Mouse (Mus musculus): ENCODE results near the gene 1700023F06Rik. TPM values are rescaled to one million over a fixed set of nuclear protein-coding genes. Genes with fewer than 3 reads are reported as not detected.

The 1700023F06Rik gene
- 0.25 and 0.27 TPM in 2 replicates for polyA plus RNA-seq (2014; fragmentation: Nextera tagmentation; extraction: Ambion mirVana)

DNA sequence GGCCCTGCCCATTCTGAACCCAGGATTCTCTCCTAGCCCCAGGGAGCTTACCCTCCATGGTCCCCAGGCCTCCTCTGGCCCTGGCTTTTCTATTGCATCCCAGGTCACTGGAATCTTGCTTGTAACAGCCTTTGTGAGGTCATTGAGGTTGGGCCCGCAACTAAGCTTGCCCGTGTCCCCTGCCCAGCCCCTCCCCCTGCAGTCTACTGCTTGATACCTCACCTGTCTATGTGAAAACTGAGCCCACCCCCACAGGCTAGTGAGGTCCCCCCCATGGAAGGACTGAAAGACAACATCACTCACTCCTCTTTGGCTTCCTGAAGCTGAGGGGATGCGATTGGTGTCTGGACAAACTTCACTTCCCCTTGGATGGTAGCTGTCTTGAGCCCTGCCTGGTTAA lies at the start of gene 1700023F06Rik:
TSS of gene 1700023F06Rik (minus strand) at position 101 of the 400 bp plus-strand sequence.
- 88% methylated on average over 3 of the region's 3 CpGs for WGBS
- H3K4me1 ChIP-seq (replicated peaks; ENCODE audit: control insufficient read depth, insufficient read depth, low read length): no peaks in the 10 kb centered on the region
- ATAC-seq (ENCODE audit: low FRiP score) (no peak), DNase-seq (ENCODE audit: low spot score) (no peak)
- no peak within 1 kb of the TSS for H3K4me2 ChIP-seq (replicated peaks; ENCODE audit: low read depth, low read length)
- no peak within 1 kb of the TSS for H3K9ac ChIP-seq (ENCODE audit: low read depth, low read length)
- H3K27me3 ChIP-seq (ENCODE audit: control insufficient read depth, insufficient read depth, low read length): no peaks in the 10 kb centered on the region
- H3K9me3 ChIP-seq (ENCODE audit: control insufficient read depth, low read length): no peaks in the 10 kb centered on the region
- no peaks in the 10 kb centered on the region for H3K36me3 ChIP-seq (ENCODE audit: control insufficient read depth, insufficient read depth, low read length)
- no peak within 1 kb of the TSS for H3K4me3 ChIP-seq (ENCODE audit: low read depth, low read length)
- H3K27ac ChIP-seq (ENCODE audit: low read depth, low read length): no peak within 1 kb of the TSS

DNA sequence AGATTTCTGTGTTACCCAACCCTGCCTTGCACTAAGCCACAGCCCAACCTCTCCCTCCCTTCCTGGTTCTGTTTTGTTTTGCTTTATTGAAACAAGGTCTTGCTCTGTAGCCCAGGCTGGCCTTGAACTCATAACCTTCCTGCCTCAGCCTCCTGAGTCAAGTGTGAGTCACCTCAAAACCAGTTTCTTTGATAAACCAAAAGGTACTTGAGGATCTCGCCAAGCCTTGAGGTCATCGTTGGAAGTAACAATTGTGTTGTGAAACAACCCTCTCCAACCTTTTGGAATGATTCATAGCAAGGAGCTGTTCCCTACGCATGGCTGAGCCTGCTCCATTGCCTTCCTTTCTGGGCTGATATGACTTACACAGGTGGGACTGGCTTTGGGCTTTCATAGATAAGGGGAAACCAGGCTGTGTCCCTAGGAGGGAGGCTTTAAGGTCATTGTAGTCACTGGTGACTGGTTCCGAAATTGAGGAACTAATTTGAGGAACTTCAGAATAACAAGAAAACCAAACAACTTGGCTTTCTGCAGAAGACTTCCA lies 49.7 kb upstream of the 1700023F06Rik start:
- WGBS: 88% methylated on average over 4 of the region's 4 CpGs
- H3K4me1 ChIP-seq (replicated peaks; ENCODE audit: control insufficient read depth, insufficient read depth, low read length): peaks cover 2% of the 10 kb centered on the region; the same call in 1 of the 2 replicates
- H3K4me2 ChIP-seq (replicated peaks; ENCODE audit: low read depth, low read length): no peak overlapping the region
- H3K27ac ChIP-seq (ENCODE audit: low read depth, low read length): no peak overlapping the region
- H3K9ac ChIP-seq (ENCODE audit: low read depth, low read length): no peak overlapping the region
- no peak for DNase-seq (ENCODE audit: low spot score)
- no peak for ATAC-seq (ENCODE audit: low FRiP score)
- no peak overlapping the region for H3K4me3 ChIP-seq (ENCODE audit: low read depth, low read length)
- no peaks in the 10 kb centered on the region for H3K36me3 ChIP-seq (ENCODE audit: control insufficient read depth, insufficient read depth, low read length)
- no peaks in the 10 kb centered on the region for H3K9me3 ChIP-seq (ENCODE audit: control insufficient read depth, low read length)
- H3K27me3 ChIP-seq (ENCODE audit: control insufficient read depth, insufficient read depth, low read length): no peaks in the 10 kb centered on the region

DNA sequence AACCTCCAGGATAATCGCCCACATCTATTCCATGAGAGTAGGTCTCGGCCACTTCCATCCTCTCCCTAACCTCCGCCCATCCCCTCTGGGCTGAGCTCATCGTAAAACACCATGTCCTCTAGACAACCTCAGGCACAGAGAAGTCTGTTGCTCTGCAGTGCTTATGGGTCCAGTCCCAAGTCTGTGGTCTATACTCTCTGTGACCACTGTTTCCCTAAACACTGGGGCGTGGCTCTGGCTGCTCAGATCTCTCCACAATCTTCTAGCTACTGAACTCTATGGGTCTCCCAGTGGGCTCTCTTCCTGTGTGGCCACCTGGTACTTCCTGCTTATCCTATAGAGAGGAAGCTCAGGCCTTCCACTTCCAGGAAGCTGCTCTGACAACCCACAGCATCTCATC lies 45.2 kb upstream of the 1700023F06Rik start:
- no peaks in the 10 kb centered on the region for H3K4me1 ChIP-seq (replicated peaks; ENCODE audit: control insufficient read depth, insufficient read depth, low read length)
- H3K27me3 ChIP-seq (ENCODE audit: control insufficient read depth, insufficient read depth, low read length): no peaks in the 10 kb centered on the region
- no peak overlapping the region for H3K4me2 ChIP-seq (replicated peaks; ENCODE audit: low read depth, low read length)
- H3K9ac ChIP-seq (ENCODE audit: low read depth, low read length): no peak overlapping the region
- H3K4me3 ChIP-seq (ENCODE audit: low read depth, low read length): no peak overlapping the region
- no peak overlapping the region for H3K27ac ChIP-seq (ENCODE audit: low read depth, low read length)
- DNase-seq (ENCODE audit: low spot score) (no peak), ATAC-seq (ENCODE audit: low FRiP score) (no peak)
- no peaks in the 10 kb centered on the region for H3K9me3 ChIP-seq (ENCODE audit: control insufficient read depth, low read length)
- WGBS: 86% methylated on average over 5 of the region's 5 CpGs
- H3K36me3 ChIP-seq (ENCODE audit: control insufficient read depth, insufficient read depth, low read length): no peaks in the 10 kb centered on the region

DNA sequence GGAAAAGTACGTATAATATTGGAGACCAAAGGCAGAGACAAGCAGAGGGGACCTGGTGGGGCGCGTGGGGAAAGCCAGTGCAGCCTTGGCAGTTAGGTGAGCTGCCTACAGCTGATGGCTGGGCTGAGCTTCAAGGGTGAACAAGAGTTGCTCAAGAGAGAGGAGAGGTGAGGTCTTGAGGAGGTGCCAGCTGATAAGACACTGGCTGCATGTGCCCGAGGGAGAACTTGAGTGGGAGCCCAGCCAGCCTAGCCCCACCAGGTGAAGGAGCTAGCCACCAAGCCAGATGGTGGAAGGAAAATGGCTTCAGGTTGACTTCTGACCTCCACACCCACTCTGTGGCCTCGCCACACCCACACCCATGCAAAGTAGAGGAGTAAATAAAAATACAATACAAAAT lies 44.0 kb upstream of the 1700023F06Rik start:
- no peaks in the 10 kb centered on the region for H3K36me3 ChIP-seq (ENCODE audit: control insufficient read depth, insufficient read depth, low read length)
- H3K9me3 ChIP-seq (ENCODE audit: control insufficient read depth, low read length): no peaks in the 10 kb centered on the region
- no peaks in the 10 kb centered on the region for H3K4me1 ChIP-seq (replicated peaks; ENCODE audit: control insufficient read depth, insufficient read depth, low read length)
- H3K4me2 ChIP-seq (replicated peaks; ENCODE audit: low read depth, low read length): no peak overlapping the region
- H3K27ac ChIP-seq (ENCODE audit: low read depth, low read length): no peak overlapping the region
- H3K4me3 ChIP-seq (ENCODE audit: low read depth, low read length): no peak overlapping the region
- H3K27me3 ChIP-seq (ENCODE audit: control insufficient read depth, insufficient read depth, low read length): no peaks in the 10 kb centered on the region
- ATAC-seq (ENCODE audit: low FRiP score): no peak
- no peak for DNase-seq (ENCODE audit: low spot score)
- 96% methylated on average over 5 of the region's 5 CpGs for WGBS
- H3K9ac ChIP-seq (ENCODE audit: low read depth, low read length): no peak overlapping the region

GRCm38 (mm10) chr11:103250324-103250723 lies 42.0 kb upstream of the 1700023F06Rik start:
- no peaks in the 10 kb centered on the region for H3K27me3 ChIP-seq (ENCODE audit: control insufficient read depth, insufficient read depth, low read length)
- no peaks in the 10 kb centered on the region for H3K4me1 ChIP-seq (replicated peaks; ENCODE audit: control insufficient read depth, insufficient read depth, low read length)
- H3K27ac ChIP-seq (ENCODE audit: low read depth, low read length): no peak overlapping the region
- no peak overlapping the region for H3K9ac ChIP-seq (ENCODE audit: low read depth, low read length)
- H3K9me3 ChIP-seq (ENCODE audit: control insufficient read depth, low read length): no peaks in the 10 kb centered on the region
- H3K4me2 ChIP-seq (replicated peaks; ENCODE audit: low read depth, low read length): no peak overlapping the region
- ATAC-seq (ENCODE audit: low FRiP score): no peak
- no peak for DNase-seq (ENCODE audit: low spot score)
- WGBS: 94% methylated on average over 3 of the region's 3 CpGs
- no peak overlapping the region for H3K4me3 ChIP-seq (ENCODE audit: low read depth, low read length)
- H3K36me3 ChIP-seq (ENCODE audit: control insufficient read depth, insufficient read depth, low read length): no peaks in the 10 kb centered on the region

DNA sequence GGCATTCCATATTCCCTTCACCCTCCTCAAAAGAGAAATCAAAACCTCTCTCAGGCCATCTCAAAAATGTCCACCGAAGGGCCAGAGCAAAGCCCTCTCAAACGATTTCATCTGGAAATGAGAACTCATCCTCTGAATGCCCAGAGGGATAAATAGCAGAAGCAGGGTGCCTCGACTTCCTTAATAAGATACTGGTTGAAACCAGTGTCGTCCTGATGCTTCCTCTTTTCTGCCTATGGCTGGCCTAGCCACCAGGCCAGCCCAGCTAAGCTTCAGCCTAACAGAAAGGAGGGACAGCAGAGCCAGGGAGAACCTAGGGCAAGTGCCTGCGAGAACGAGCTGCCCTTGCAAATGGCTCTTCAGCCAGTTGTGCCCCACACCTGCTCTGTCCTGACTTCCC lies 41.2 kb upstream of the 1700023F06Rik start:
- WGBS: 76% methylated on average over 6 of the region's 6 CpGs

DNA sequence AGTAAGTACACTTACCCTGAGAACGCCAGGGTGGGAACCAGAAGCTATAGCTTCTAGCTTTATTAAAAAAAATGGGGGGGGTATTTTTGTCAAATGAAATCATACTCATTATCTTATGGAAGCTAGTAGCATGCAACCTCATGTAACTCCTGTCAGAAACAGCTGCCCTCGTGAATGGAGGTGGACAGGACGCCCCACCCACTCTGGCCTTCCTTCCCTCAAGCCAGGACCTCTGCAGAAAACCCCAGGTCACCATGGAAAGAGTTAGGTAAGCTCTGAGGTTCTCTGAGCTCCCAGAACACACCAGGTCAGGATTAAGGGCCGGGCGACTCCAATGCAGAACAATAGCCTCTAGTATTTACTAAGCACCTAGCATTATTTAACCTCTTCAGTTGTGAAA lies 40.5 kb upstream of the 1700023F06Rik start:
- H3K27me3 ChIP-seq (ENCODE audit: control insufficient read depth, insufficient read depth, low read length): no peaks in the 10 kb centered on the region
- H3K9ac ChIP-seq (ENCODE audit: low read depth, low read length): no peak overlapping the region
- H3K36me3 ChIP-seq (ENCODE audit: control insufficient read depth, insufficient read depth, low read length): no peaks in the 10 kb centered on the region
- H3K27ac ChIP-seq (ENCODE audit: low read depth, low read length): no peak overlapping the region
- H3K4me3 ChIP-seq (ENCODE audit: low read depth, low read length): no peak overlapping the region
- H3K4me2 ChIP-seq (replicated peaks; ENCODE audit: low read depth, low read length): no peak overlapping the region
- 69% methylated on average over 5 of the region's 5 CpGs for WGBS
- H3K9me3 ChIP-seq (ENCODE audit: control insufficient read depth, low read length): no peaks in the 10 kb centered on the region
- no peak for DNase-seq (ENCODE audit: low spot score)
- no peaks in the 10 kb centered on the region for H3K4me1 ChIP-seq (replicated peaks; ENCODE audit: control insufficient read depth, insufficient read depth, low read length)
- ATAC-seq (ENCODE audit: low FRiP score): no peak

More for the DNA sequence above, 41.2 kb upstream of the 1700023F06Rik start:
- Histone ChIP-seq H3K4me1 (replicated peaks; ENCODE audit: control insufficient read depth, insufficient read depth, low read length) (no peaks in the 10 kb centered on the region), H3K27ac (ENCODE audit: low read depth, low read length) (no peak overlapping the region), H3K9ac (ENCODE audit: low read depth, low read length) (no peak overlapping the region), H3K9me3 (ENCODE audit: control insufficient read depth, low read length) (no peaks in the 10 kb centered on the region), H3K27me3 (ENCODE audit: control insufficient read depth, insufficient read depth, low read length) (no peaks in the 10 kb centered on the region), H3K4me3 (ENCODE audit: low read depth, low read length) (no peak overlapping the region), H3K36me3 (ENCODE audit: control insufficient read depth, insufficient read depth, low read length) (no peaks in the 10 kb centered on the region), H3K4me2 (replicated peaks; ENCODE audit: low read depth, low read length) (no peak overlapping the region)
- DNase-seq (ENCODE audit: low spot score) (no peak), ATAC-seq (ENCODE audit: low FRiP score) (no peak)

GRCm38 (mm10) chr11:103247504-103248177 lies 39.3 kb upstream of the 1700023F06Rik start:
- no peak overlapping the region for H3K9ac ChIP-seq (ENCODE audit: low read depth, low read length)
- H3K27ac ChIP-seq (ENCODE audit: low read depth, low read length): no peak overlapping the region
- no peak overlapping the region for H3K4me3 ChIP-seq (ENCODE audit: low read depth, low read length)
- H3K9me3 ChIP-seq (ENCODE audit: control insufficient read depth, low read length): no peaks in the 10 kb centered on the region
- WGBS: 86% methylated on average over 11 of the region's 11 CpGs
- H3K36me3 ChIP-seq (ENCODE audit: control insufficient read depth, insufficient read depth, low read length): no peaks in the 10 kb centered on the region
- DNase-seq (ENCODE audit: low spot score) (no peak), ATAC-seq (ENCODE audit: low FRiP score) (no peak)
- H3K4me2 ChIP-seq (replicated peaks; ENCODE audit: low read depth, low read length): no peak overlapping the region
- no peaks in the 10 kb centered on the region for H3K27me3 ChIP-seq (ENCODE audit: control insufficient read depth, insufficient read depth, low read length)
- H3K4me1 ChIP-seq (replicated peaks; ENCODE audit: control insufficient read depth, insufficient read depth, low read length): no peaks in the 10 kb centered on the region

GRCm38 (mm10) chr11:103246731-103247290 lies 38.5 kb upstream of the 1700023F06Rik start:
- H3K9ac ChIP-seq (ENCODE audit: low read depth, low read length): no peak overlapping the region
- no peaks in the 10 kb centered on the region for H3K4me1 ChIP-seq (replicated peaks; ENCODE audit: control insufficient read depth, insufficient read depth, low read length)
- no peaks in the 10 kb centered on the region for H3K27me3 ChIP-seq (ENCODE audit: control insufficient read depth, insufficient read depth, low read length)
- no peaks in the 10 kb centered on the region for H3K9me3 ChIP-seq (ENCODE audit: control insufficient read depth, low read length)
- 77% methylated on average over 4 of the region's 4 CpGs for WGBS
- H3K27ac ChIP-seq (ENCODE audit: low read depth, low read length): no peak overlapping the region
- ATAC-seq (ENCODE audit: low FRiP score) (no peak), DNase-seq (ENCODE audit: low spot score) (no peak)
- H3K36me3 ChIP-seq (ENCODE audit: control insufficient read depth, insufficient read depth, low read length): no peaks in the 10 kb centered on the region
- no peak overlapping the region for H3K4me2 ChIP-seq (replicated peaks; ENCODE audit: low read depth, low read length)
- H3K4me3 ChIP-seq (ENCODE audit: low read depth, low read length): no peak overlapping the region
